Comparison of ENCODE assay signal across 21 mouse cellular contexts in the genomic region with DNA sequence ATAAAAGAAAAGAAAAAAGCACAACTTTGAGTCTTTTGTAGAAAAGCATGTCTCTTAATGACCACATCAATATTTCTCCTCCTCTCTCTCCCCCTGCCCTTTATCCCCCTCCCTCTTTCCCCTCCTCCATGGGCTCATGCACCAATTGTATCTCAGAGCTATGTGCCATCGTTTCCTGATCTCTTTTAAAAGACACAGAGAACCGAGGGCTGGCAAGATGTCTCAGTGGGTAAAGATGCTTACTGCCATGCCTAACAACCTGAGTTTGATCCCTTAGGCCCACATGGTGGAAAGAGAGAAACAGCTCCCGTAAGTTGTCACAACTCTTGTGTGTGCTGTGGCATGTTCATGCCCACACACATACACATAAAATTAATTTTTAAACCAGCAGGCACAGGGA. TPM values are rescaled to one million over a fixed set of nuclear protein-coding genes. Genes with fewer than 3 reads are reported as not detected.
DNase-seq lines count a peak whose midpoint lies in the region; ATAC-seq lines count a peak whose summit lies in the region.
"Had no signal": no experiment of that assay in that cellular context is flagged by ENCODE, and none has a peak within 500 bp of the region (broad histone marks: within the 10 kb centered on the region; RNA-seq: fewer than 3 reads in every experiment).

No protein-coding gene starts in this region.

- WGBS in forebrain, embryonic 15.5 days, result 44% methylated on average over 3 of the region's 3 CpGs
- 46% methylated on average over 3 of the region's 3 CpGs for WGBS in forebrain, embryonic 16.5 days
- 44% methylated on average over 3 of the region's 3 CpGs for WGBS in liver, embryonic 11.5 days
- WGBS in liver, embryonic 13.5 days (ENCODE audit: insufficient replicate concordance), result 36% methylated on average over 3 of the region's 3 CpGs
- 46% methylated on average over 3 of the region's 3 CpGs for WGBS in stomach, embryonic 15.5 days

- H3K4me2 ChIP-seq in forebrain, embryonic 15.5 days (replicated peaks), result no peak overlapping the region
- no peak overlapping the region for H3K4me2 ChIP-seq in forebrain, embryonic 16.5 days (ENCODE audit: low read length)
- H3K4me2 ChIP-seq in liver, embryonic 11.5 days, result peak overlapping the region; percentile 61
- H3K4me2 ChIP-seq in liver, embryonic 13.5 days, result peak overlapping the region; percentile 65
- H3K4me2 ChIP-seq in stomach, embryonic 15.5 days, result no peak overlapping the region
- H3K4me2 ChIP-seq: limb, embryonic 13.5 days; lung, embryonic 15.5 days had no signal

- no peaks in the 10 kb centered on the region for H3K36me3 ChIP-seq in forebrain, embryonic 15.5 days
- no peaks in the 10 kb centered on the region for H3K36me3 ChIP-seq in forebrain, embryonic 16.5 days (ENCODE audit: control insufficient read depth, insufficient read depth)
- no peaks in the 10 kb centered on the region for H3K36me3 ChIP-seq in liver, embryonic 11.5 days (ENCODE audit: control insufficient read depth, insufficient read depth, low read length)
- H3K36me3 ChIP-seq in liver, embryonic 13.5 days, result no peaks in the 10 kb centered on the region
- H3K36me3 ChIP-seq in stomach, embryonic 15.5 days, result no peaks in the 10 kb centered on the region
- H3K36me3 ChIP-seq: embryonic facial prominence, embryonic 10.5 days; limb, embryonic 13.5 days; lung, embryonic 15.5 days; midbrain, embryonic 13.5 days; neural tube, embryonic 12.5 days had no signal

- ATAC-seq in forebrain, embryonic 15.5 days (replicated peaks), result no peak
- no peak for ATAC-seq in forebrain, embryonic 16.5 days
- ATAC-seq in liver, embryonic 11.5 days (replicated peaks; ENCODE audit: low FRiP score), result no peak
- no peak for ATAC-seq in liver, embryonic 13.5 days (ENCODE audit: low read depth)
- no peak for ATAC-seq in stomach, embryonic 15.5 days (ENCODE audit: insufficient read depth, low FRiP score, low read depth)

- H3K9ac ChIP-seq in forebrain, embryonic 15.5 days (replicated peaks), result no peak overlapping the region
- no peak overlapping the region for H3K9ac ChIP-seq in forebrain, embryonic 16.5 days (replicated peaks; ENCODE audit: low read depth, low read length)
- peak overlapping the region; percentile 56; the same call in 1 of the 2 replicates for H3K9ac ChIP-seq in liver, embryonic 11.5 days (ENCODE audit: low read depth, low read length)
- peak overlapping the region; percentile 66 for H3K9ac ChIP-seq in liver, embryonic 13.5 days
- no peak overlapping the region for H3K9ac ChIP-seq in stomach, embryonic 15.5 days
- H3K9ac ChIP-seq: hindbrain, embryonic 14.5 days; limb, embryonic 13.5 days; lung, embryonic 15.5 days; neural tube, embryonic 12.5 days had no signal

- H3K27me3 ChIP-seq in forebrain, embryonic 15.5 days, result no peaks in the 10 kb centered on the region
- H3K27me3 ChIP-seq in forebrain, embryonic 16.5 days (replicated peaks; ENCODE audit: control insufficient read depth, insufficient read depth, low read length), result no peaks in the 10 kb centered on the region
- H3K27me3 ChIP-seq in liver, embryonic 11.5 days (replicated peaks; ENCODE audit: control insufficient read depth, insufficient read depth, low read length), result no peaks in the 10 kb centered on the region
- H3K27me3 ChIP-seq in liver, embryonic 13.5 days, result no peaks in the 10 kb centered on the region
- H3K27me3 ChIP-seq in stomach, embryonic 15.5 days (replicated peaks), result 0 out of 2 replicates have a peak, but pooled peaks cover 4% of the 10 kb centered on the region

- H3K4me1 ChIP-seq in forebrain, embryonic 15.5 days, result peaks cover 38% of the 10 kb centered on the region
- peaks cover 36% of the 10 kb centered on the region for H3K4me1 ChIP-seq in forebrain, embryonic 16.5 days (replicated peaks; ENCODE audit: control insufficient read depth, insufficient read depth, low read length)
- peaks cover 71% of the 10 kb centered on the region for H3K4me1 ChIP-seq in liver, embryonic 11.5 days (replicated peaks; ENCODE audit: control insufficient read depth, insufficient read depth, low read length)
- peaks cover 99% of the 10 kb centered on the region for H3K4me1 ChIP-seq in liver, embryonic 13.5 days (replicated peaks)
- H3K4me1 ChIP-seq in stomach, embryonic 15.5 days, result peaks cover 13% of the 10 kb centered on the region; the same call in 1 of the 2 replicates

- peak overlapping the region; percentile 81 for H3K27ac ChIP-seq in forebrain, embryonic 15.5 days (replicated peaks)
- H3K27ac ChIP-seq in forebrain, embryonic 16.5 days (ENCODE audit: low read length), result no peak overlapping the region
- peak overlapping the region; percentile 99 for H3K27ac ChIP-seq in liver, embryonic 11.5 days (ENCODE audit: low read depth, low read length)
- H3K27ac ChIP-seq in liver, embryonic 13.5 days, result peak overlapping the region; percentile 97
- peak overlapping the region; percentile 80; the same call in 1 of the 2 replicates for H3K27ac ChIP-seq in stomach, embryonic 15.5 days
- H3K27ac ChIP-seq: heart, adult 2 months; limb, embryonic 13.5 days; lung, embryonic 15.5 days; neural tube, embryonic 12.5 days had no signal

- DNase-seq in liver, embryonic 11.5 days (ENCODE audit: low spot score), result no peak
- no peak for DNase-seq in liver
- no peak for DNase-seq in liver, embryonic 13.5 days
- DNase-seq in right cerebral cortex, adult 2 months (ENCODE audit: low spot score in 2 of 2), result no peak
- DNase-seq: cerebellum, adult 2 months; gastrocnemius, postnatal 10 days; heart, adult 2 months; heart, postnatal 10 days; kidney, adult 11 months; lung, postnatal 4 days; right cerebral cortex, adult 18-20 months; thymus, adult 2 months had no signal

- H3K4me3 ChIP-seq in forebrain, embryonic 15.5 days, result no peak overlapping the region
- H3K4me3 ChIP-seq in forebrain, embryonic 16.5 days (replicated peaks; ENCODE audit: low read length), result no peak overlapping the region
- peak overlapping the region; percentile 9; the same call in 1 of the 2 replicates for H3K4me3 ChIP-seq in liver, embryonic 11.5 days (ENCODE audit: low read depth, low read length)
- H3K4me3 ChIP-seq in liver, embryonic 13.5 days (replicated peaks), result peak overlapping the region; percentile 37
- H3K4me3 ChIP-seq in stomach, embryonic 15.5 days (replicated peaks), result no peak overlapping the region
- H3K4me3 ChIP-seq: heart, adult 2 months; limb, embryonic 13.5 days; lung, embryonic 15.5 days; neural tube, embryonic 12.5 days had no signal

- H3K9me3 ChIP-seq in forebrain, embryonic 15.5 days, result no peaks in the 10 kb centered on the region
- H3K9me3 ChIP-seq in forebrain, embryonic 16.5 days (ENCODE audit: control insufficient read depth, low read length), result no peaks in the 10 kb centered on the region
- no peaks in the 10 kb centered on the region for H3K9me3 ChIP-seq in liver, embryonic 11.5 days (ENCODE audit: control insufficient read depth, low read length)
- H3K9me3 ChIP-seq in liver, embryonic 13.5 days (replicated peaks), result no peaks in the 10 kb centered on the region
- no peaks in the 10 kb centered on the region for H3K9me3 ChIP-seq in stomach, embryonic 15.5 days
- H3K9me3 ChIP-seq: embryonic facial prominence, embryonic 10.5 days; limb, embryonic 13.5 days; lung, embryonic 15.5 days; midbrain, embryonic 13.5 days; neural tube, embryonic 12.5 days had no signal

RNA-seq across cellular contexts. Expression of gene Frat1, which starts 6.9 kb away (rescaled TPM):
- polyA plus RNA-seq in forebrain, embryonic 15.5 days (2015; fragmentation: Nextera tagmentation; extraction: Ambion mirVana), result 34.7 and 35.1 TPM in 2 replicates
- 28.9 and 31.9 TPM in 2 replicates for polyA plus RNA-seq in forebrain, embryonic 16.5 days (2015; fragmentation: Nextera tagmentation; extraction: Ambion mirVana)
- 19.5 and 19.9 TPM in 2 replicates for polyA plus RNA-seq in liver, embryonic 11.5 days (2014; fragmentation: Nextera tagmentation; extraction: Ambion mirVana)
- polyA plus RNA-seq in liver, embryonic 13.5 days (2015; fragmentation: Nextera tagmentation; extraction: Ambion mirVana), result 13.7 and 14.5 TPM in 2 replicates
- 12.3 and 14.1 TPM in 2 replicates for polyA plus RNA-seq in stomach, embryonic 15.5 days (2015; fragmentation: Nextera tagmentation; extraction: Ambion mirVana)

RNA-seq across cellular contexts. Expression of gene Frat2, which starts 11.2 kb away (rescaled TPM):
- 16.9 and 17.9 TPM in 2 replicates for polyA plus RNA-seq in forebrain, embryonic 15.5 days (2015; fragmentation: Nextera tagmentation; extraction: Ambion mirVana)
- 10.4 and 12.2 TPM in 2 replicates for polyA plus RNA-seq in forebrain, embryonic 16.5 days (2015; fragmentation: Nextera tagmentation; extraction: Ambion mirVana)
- polyA plus RNA-seq in liver, embryonic 11.5 days (2014; fragmentation: Nextera tagmentation; extraction: Ambion mirVana), result 9.8 and 10.9 TPM in 2 replicates
- polyA plus RNA-seq in liver, embryonic 13.5 days (2015; fragmentation: Nextera tagmentation; extraction: Ambion mirVana), result 4.6 and 6.0 TPM in 2 replicates
- 6.9 and 9.0 TPM in 2 replicates for polyA plus RNA-seq in stomach, embryonic 15.5 days (2015; fragmentation: Nextera tagmentation; extraction: Ambion mirVana)

RNA-seq across cellular contexts. Expression of gene Arhgap19, which starts 34.9 kb away (rescaled TPM):
- polyA plus RNA-seq in forebrain, embryonic 15.5 days (2015; fragmentation: Nextera tagmentation; extraction: Ambion mirVana), result 10.6 and 11.2 TPM in 2 replicates
- polyA plus RNA-seq in forebrain, embryonic 16.5 days (2015; fragmentation: Nextera tagmentation; extraction: Ambion mirVana), result 8.5 and 10.8 TPM in 2 replicates
- polyA plus RNA-seq in liver, embryonic 11.5 days (2014; fragmentation: Nextera tagmentation; extraction: Ambion mirVana), result 55.6 and 63.4 TPM in 2 replicates
- 25.0 and 33.6 TPM in 2 replicates for polyA plus RNA-seq in liver, embryonic 13.5 days (2015; fragmentation: Nextera tagmentation; extraction: Ambion mirVana)
- polyA plus RNA-seq in stomach, embryonic 15.5 days (2015; fragmentation: Nextera tagmentation; extraction: Ambion mirVana), result 19.1 and 20.8 TPM in 2 replicates

RNA-seq across cellular contexts. Expression of gene Rrp12, which starts 59.3 kb away (rescaled TPM):
- 16.7 and 17.3 TPM in 2 replicates for polyA plus RNA-seq in forebrain, embryonic 15.5 days (2015; fragmentation: Nextera tagmentation; extraction: Ambion mirVana)
- 19.5 and 21.0 TPM in 2 replicates for polyA plus RNA-seq in forebrain, embryonic 16.5 days (2015; fragmentation: Nextera tagmentation; extraction: Ambion mirVana)
- 29.5 and 34.0 TPM in 2 replicates for polyA plus RNA-seq in liver, embryonic 11.5 days (2014; fragmentation: Nextera tagmentation; extraction: Ambion mirVana)
- 15.2 and 17.2 TPM in 2 replicates for polyA plus RNA-seq in liver, embryonic 13.5 days (2015; fragmentation: Nextera tagmentation; extraction: Ambion mirVana)
- polyA plus RNA-seq in stomach, embryonic 15.5 days (2015; fragmentation: Nextera tagmentation; extraction: Ambion mirVana), result 13.7 and 14.2 TPM in 2 replicates

Comparison
In these comparisons a context has a peak if more than half of its experiments do, and no peak if none do; other contexts are left out.
1. H3K4me2 ChIP-seq: peak in liver, embryonic 11.5 days (single experiment) and liver, embryonic 13.5 days (single experiment); none in forebrain, embryonic 15.5 days (single experiment), forebrain, embryonic 16.5 days (single experiment) and stomach, embryonic 15.5 days (single experiment).
2. H3K4me3 ChIP-seq: peak in liver, embryonic 11.5 days (single experiment) and liver, embryonic 13.5 days (single experiment); none in forebrain, embryonic 15.5 days (single experiment), forebrain, embryonic 16.5 days (single experiment) and stomach, embryonic 15.5 days (single experiment).
3. H3K9ac ChIP-seq: peak in liver, embryonic 11.5 days (single experiment) and liver, embryonic 13.5 days (single experiment); none in forebrain, embryonic 15.5 days (single experiment), forebrain, embryonic 16.5 days (single experiment) and stomach, embryonic 15.5 days (single experiment).